Mouse (Mus musculus) liver, postnatal 0 days (tissue): ENCODE measurements around the gene Mdga1.

ENCODE experiments used
- CTCF ChIP-seq: sonication (generic); IDR thresholded peaks from 2 replicates; pipeline ENCODE4 v1.5.1; 2016; ENCODE audit warnings: antibody characterized with exemption, low read depth
- EP300 ChIP-seq: IDR thresholded peaks from 2 replicates; pipeline ENCODE4 v1.6.1; 2016; ENCODE audit warnings: antibody characterized with exemption, low read depth, mild to moderate bottlenecking

DNA sequence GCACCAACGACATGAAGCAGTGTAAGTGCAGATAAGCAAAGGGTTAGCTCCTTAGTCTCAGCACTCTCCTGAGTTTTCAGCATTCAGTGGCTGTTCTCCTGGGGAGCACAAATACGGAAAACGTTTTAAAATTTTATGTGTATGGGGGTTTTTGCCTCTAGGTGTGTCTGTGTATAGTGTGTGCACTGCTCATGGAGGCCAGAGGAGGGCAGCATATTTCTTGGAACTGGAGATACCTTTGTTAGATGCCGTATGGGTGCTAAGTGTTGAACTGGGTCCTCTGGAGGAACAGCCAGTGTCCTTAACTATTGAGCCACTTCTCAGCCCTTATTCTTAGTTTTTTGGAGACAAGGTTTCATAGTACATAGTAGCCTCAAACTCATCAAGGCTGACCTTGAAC is 44.8 kb upstream of the Mdga1 start:
- TF ChIP-seq CTCF (peak; percentile 32), EP300 (no peak)
